Mouse (Mus musculus) liver, embryonic 14.5 days (tissue): Measurements from ENCODE around the gene Zdhhc20. TPM values are rescaled to one million over a fixed set of nuclear protein-coding genes. Genes with fewer than 3 reads are reported as not detected.
"Not testable (repeated sequence)": the region's sequence is repeated elsewhere in the genome, so short reads cannot be mapped to it uniquely, and the experiment has no call there.

Experiments
- ATAC-seq: fragments of 200-750 bp; cut with Nextera tagmentation; 2 replicates; pipeline ENCODE4 v1.8.0; 2017; ENCODE audit warnings: moderate number of reproducible peaks, mild to moderate bottlenecking, moderate library complexity; ENCODE audit not compliant: insufficient read depth
- DNase-seq, 3 experiments: peaks; one replicate each; pipeline ENCODE4 v3.0.0-alpha.2; 2012 to 2013; ENCODE audit warnings: low read depth in 3 of 3, low spot score in 3 of 3
- H3K27ac ChIP-seq: fragments of 300-500 bp; sonication (generic); 2 replicates; pipeline ENCODE4 v1.5.1; 2014; ENCODE audit warnings: moderate library complexity, mild to moderate bottlenecking, control low read depth, inconsistent platforms
- H3K27me3 ChIP-seq: fragments of 300-500 bp; sonication (generic); 2 replicates; pipeline ENCODE4 v1.6.1; 2014; ENCODE audit warnings: mild to moderate bottlenecking, low read length, moderate library complexity; ENCODE audit not compliant: control insufficient read depth, insufficient read depth
- H3K36me3 ChIP-seq: fragments of 300-500 bp; sonication (generic); replicated peaks from 2 replicates; pipeline ENCODE4 v1.6.1; 2014; ENCODE audit warnings: low read depth; ENCODE audit not compliant: control insufficient read depth, insufficient read depth
- H3K4me1 ChIP-seq, 2 experiments: fragments of 200-500 bp in 1 of 2; fragments of 300-500 bp in 1 of 2; sonication (generic) in 1 of 2; replicated peaks; 2 replicates each; pipeline ENCODE4 v1.6.1; 2012 to 2014; ENCODE audit warnings: antibody characterized with exemption in 1 of 2, inconsistent platforms in 1 of 2, low read length in 1 of 2; ENCODE audit not compliant: control insufficient read depth in 2 of 2, insufficient read depth in 2 of 2
- H3K4me2 ChIP-seq: fragments of 300-500 bp; sonication (generic); 2 replicates; pipeline ENCODE4 v1.6.1; 2014; ENCODE audit warnings: low read depth, mild to moderate bottlenecking, control low read depth, moderate library complexity
- H3K4me3 ChIP-seq, 2 experiments: fragments of 200-500 bp in 1 of 2; fragments of 300-500 bp in 1 of 2; sonication (generic) in 1 of 2; 2 replicates each; pipeline ENCODE4 v1.5.1; 2012 to 2014; ENCODE audit warnings: low read depth in 2 of 2, low read length in 2 of 2, mild to moderate bottlenecking in 2 of 2, control low read depth in 1 of 2, inconsistent platforms in 1 of 2, moderate library complexity in 1 of 2; ENCODE audit not compliant: insufficient read depth in 1 of 2
- H3K9ac ChIP-seq: fragments of 300-500 bp; sonication (generic); replicated peaks from 2 replicates; pipeline ENCODE4 v1.6.1; 2014; ENCODE audit warnings: mild to moderate bottlenecking, control low read depth, moderate library complexity
- H3K9me3 ChIP-seq: fragments of 300-500 bp; sonication (generic); 2 replicates; pipeline ENCODE4 v1.6.1; 2016; ENCODE audit warnings: low read length, mixed read lengths; ENCODE audit not compliant: control insufficient read depth
- CTCF ChIP-seq: IDR thresholded peaks from 2 replicates; pipeline ENCODE4 v1.5.1; 2016; ENCODE audit warnings: antibody characterized with exemption, low read depth, control low read depth
- EP300 ChIP-seq: IDR thresholded peaks from 2 replicates; pipeline ENCODE4 v1.6.1; 2016; ENCODE audit warnings: antibody characterized with exemption, low read depth
- WGBS: fragments of 180-500 bp; shearing (Covaris S2); extraction: QIAGEN DNeasy Blood & Tissue Kit; methylation state at CpG from one replicate; pipeline ENCODE4 v1.1.7; 2014; ENCODE audit not compliant: insufficient replicate concordance; 5-methylcytosine and 5-hydroxymethylcytosine counted together
- polyA plus RNA-seq, 2 experiments: library from polyadenylated mRNA; depleted of rRNA in 1 of 2; stranded (reverse) in 1 of 2; unstranded in 1 of 2; fragments of >200 nt; fragmentation: Nextera tagmentation in 1 of 2; extraction: Ambion mirVana in 1 of 2; gene quantifications; 2 replicates each; pipeline versions ENCODE4 v1.2.1 to v1.2.3; 2012 to 2014

Zdhhc20 gene
- polyA plus RNA-seq, 2 experiments: 3.4 to 7.6 TPM

GRCm38 (mm10) chr14:57921428-57922131 lies 31.5 kb upstream of the Zdhhc20 start:
- H3K36me3 ChIP-seq: no peaks in the 10 kb centered on the region; the same call in 1 of the 2 replicates
- 45% methylated on average over 10 of the region's 10 CpGs for WGBS

GRCm38 (mm10) chr14:57920568-57921310 lies 30.7 kb upstream of the Zdhhc20 start:
- H3K36me3 ChIP-seq: no peaks in the 10 kb centered on the region; the same call in 1 of the 2 replicates
- no peak for TF ChIP-seq EP300
- TF ChIP-seq CTCF: no peak
- no peaks in the 10 kb centered on the region for H3K9me3 ChIP-seq
- no peak for ATAC-seq
- WGBS: 72% methylated on average over 18 of the region's 18 CpGs
- H3K4me3 ChIP-seq: no peak overlapping the region
- H3K4me2 ChIP-seq: no peak overlapping the region
- DNase-seq: no peak
- H3K9ac ChIP-seq: no peak overlapping the region
- no peaks in the 10 kb centered on the region; a peak in 1 of 4 replicates for H3K4me1 ChIP-seq
- no peaks in the 10 kb centered on the region for H3K27me3 ChIP-seq
- H3K27ac ChIP-seq: no peak overlapping the region

More at GRCm38 (mm10) chr14:57921428-57922131, 31.5 kb upstream of the Zdhhc20 start:
- Histone ChIP-seq H3K4me2 (no peak overlapping the region), H3K27ac (no peak overlapping the region), H3K9me3 (no peaks in the 10 kb centered on the region), H3K27me3 (no peaks in the 10 kb centered on the region), H3K4me3 (no peak overlapping the region), H3K4me1 (no peaks in the 10 kb centered on the region; a peak in 1 of 4 replicates), H3K9ac (no peak overlapping the region)
- DNase-seq (no peak), ATAC-seq (no peak)
- TF ChIP-seq CTCF (no peak), EP300 (no peak)

- Histone ChIP-seq H3K9me3 (no peaks in the 10 kb centered on the region), H3K36me3 (no peaks in the 10 kb centered on the region; the same call in 1 of the 2 replicates), H3K4me2 (no peak overlapping the region), H3K27me3 (no peaks in the 10 kb centered on the region), H3K4me1 (no peaks in the 10 kb centered on the region; a peak in 1 of 4 replicates), H3K4me3 (no peak overlapping the region), H3K27ac (no peak overlapping the region), H3K9ac (no peak overlapping the region)
- TF ChIP-seq CTCF (no peak), EP300 (no peak)
- WGBS: 81% methylated on average over 17 of the region's 17 CpGs
- no peak for ATAC-seq
- DNase-seq: no peak
Measured at GRCm38 (mm10) chr14:57919148-57919875, 29.2 kb upstream of the Zdhhc20 start.

- no peak for ATAC-seq
- 70% methylated on average over 6 of the region's 6 CpGs for WGBS
Measured at GRCm38 (mm10) chr14:57915341-57915740, 25.3 kb upstream of the Zdhhc20 start.

GRCm38 (mm10) chr14:57912211-57913007 lies 22.3 kb upstream of the Zdhhc20 start:
- not testable (repeated sequence) for H3K4me3 ChIP-seq, H3K4me2 ChIP-seq, H3K27me3 ChIP-seq, H3K27ac ChIP-seq, DNase-seq, H3K36me3 ChIP-seq, H3K9ac ChIP-seq, H3K9me3 ChIP-seq, ATAC-seq
- WGBS: 19% methylated on average over 1 of the region's 1 CpGs
- peaks cover 0 to 15% of the 10 kb centered on the region in 2 experiments; a peak in 2 of 4 replicates for H3K4me1 ChIP-seq

More at GRCm38 (mm10) chr14:57915341-57915740, 25.3 kb upstream of the Zdhhc20 start:
- H3K4me1 ChIP-seq: peaks cover 0 to 6% of the 10 kb centered on the region in 2 experiments; a peak in 1 of 4 replicates
- TF ChIP-seq EP300 (no peak), CTCF (no peak)
- H3K4me3 ChIP-seq: no peak overlapping the region
- no peaks in the 10 kb centered on the region for H3K36me3 ChIP-seq
- no peaks in the 10 kb centered on the region for H3K27me3 ChIP-seq
- H3K9ac ChIP-seq: no peak overlapping the region
- DNase-seq: no peak
- no peaks in the 10 kb centered on the region for H3K9me3 ChIP-seq
- no peak overlapping the region for H3K4me2 ChIP-seq
- H3K27ac ChIP-seq: no peak overlapping the region

- H3K27ac ChIP-seq, H3K9me3 ChIP-seq, H3K27me3 ChIP-seq, H3K4me3 ChIP-seq, H3K9ac ChIP-seq, H3K36me3 ChIP-seq, H3K4me2 ChIP-seq, ATAC-seq, DNase-seq: not testable (repeated sequence)
- H3K4me1 ChIP-seq: peaks cover 0 to 15% of the 10 kb centered on the region in 2 experiments; a peak in 2 of 4 replicates
Measured at GRCm38 (mm10) chr14:57911787-57912186, 21.7 kb upstream of the Zdhhc20 start.
